Mouse (Mus musculus) T-helper 2 cell (primary cell): ENCODE measurements around the gene Hagh.

Experiments
- in situ Hi-C: fragments of 300-600 bp; cut with MboI, MseI; formaldehyde crosslinking; loops from one replicate; pipeline ENCODE4 v1.15.1; 2025; ENCODE audit warnings: high pct_unique_total_duplicates

Gene Hagh

GRCm38 (mm10) chr17:24886134-24886931 is 46.4 kb downstream of the Hagh start, which contains the start of the genes Nubp2 and Spsb3:
Gene Nubp2, minus strand, starts transcription at chr17:24886349.
Gene Spsb3, plus strand, starts transcription at chr17:24886643.
- in situ Hi-C loops = no loop called here

DNA sequence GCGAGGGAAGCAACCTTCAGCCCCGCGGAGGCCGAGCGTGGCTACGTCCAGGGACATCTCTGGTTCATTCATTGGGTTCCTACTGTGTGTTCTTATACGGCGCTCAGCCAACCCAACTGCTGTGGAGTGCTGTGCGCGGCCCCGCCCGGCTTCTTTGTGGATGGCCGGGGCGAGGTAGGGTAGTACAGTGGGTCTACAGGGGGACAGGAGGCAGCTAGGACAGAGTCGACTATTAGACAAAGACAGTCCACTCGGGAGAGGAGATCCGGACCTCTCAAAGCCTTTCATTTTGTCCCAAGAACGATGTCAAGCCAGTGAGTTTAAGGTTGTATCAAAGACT is 47.0 kb downstream of the Hagh start:
- in situ Hi-C loops = no loop called here

GRCm38 (mm10) chr17:24887291-24888080 is 47.5 kb downstream of the Hagh start:
- in situ Hi-C loops = no loop called here

DNA sequence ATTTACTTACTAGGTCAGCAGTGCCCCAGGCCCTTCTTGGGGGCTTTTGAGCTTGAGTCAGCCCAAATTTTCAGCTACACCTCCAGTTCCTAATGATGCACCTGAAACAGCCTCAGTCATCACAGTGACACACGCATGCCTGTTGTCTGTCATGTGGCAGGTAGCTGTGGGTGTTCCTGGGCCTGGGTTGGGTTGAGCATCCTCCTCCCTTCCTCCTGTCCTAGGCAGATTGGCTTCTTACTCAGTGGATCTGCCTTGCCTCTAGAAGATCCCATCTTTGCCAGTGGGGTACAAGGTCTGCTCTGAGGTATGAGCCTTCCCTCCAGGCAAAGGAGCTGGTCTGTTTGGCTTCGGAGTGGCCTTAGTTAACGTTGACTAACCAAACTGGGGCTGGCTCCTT is 48.9 kb downstream of the Hagh start:
- in situ Hi-C loops = no loop called here

DNA sequence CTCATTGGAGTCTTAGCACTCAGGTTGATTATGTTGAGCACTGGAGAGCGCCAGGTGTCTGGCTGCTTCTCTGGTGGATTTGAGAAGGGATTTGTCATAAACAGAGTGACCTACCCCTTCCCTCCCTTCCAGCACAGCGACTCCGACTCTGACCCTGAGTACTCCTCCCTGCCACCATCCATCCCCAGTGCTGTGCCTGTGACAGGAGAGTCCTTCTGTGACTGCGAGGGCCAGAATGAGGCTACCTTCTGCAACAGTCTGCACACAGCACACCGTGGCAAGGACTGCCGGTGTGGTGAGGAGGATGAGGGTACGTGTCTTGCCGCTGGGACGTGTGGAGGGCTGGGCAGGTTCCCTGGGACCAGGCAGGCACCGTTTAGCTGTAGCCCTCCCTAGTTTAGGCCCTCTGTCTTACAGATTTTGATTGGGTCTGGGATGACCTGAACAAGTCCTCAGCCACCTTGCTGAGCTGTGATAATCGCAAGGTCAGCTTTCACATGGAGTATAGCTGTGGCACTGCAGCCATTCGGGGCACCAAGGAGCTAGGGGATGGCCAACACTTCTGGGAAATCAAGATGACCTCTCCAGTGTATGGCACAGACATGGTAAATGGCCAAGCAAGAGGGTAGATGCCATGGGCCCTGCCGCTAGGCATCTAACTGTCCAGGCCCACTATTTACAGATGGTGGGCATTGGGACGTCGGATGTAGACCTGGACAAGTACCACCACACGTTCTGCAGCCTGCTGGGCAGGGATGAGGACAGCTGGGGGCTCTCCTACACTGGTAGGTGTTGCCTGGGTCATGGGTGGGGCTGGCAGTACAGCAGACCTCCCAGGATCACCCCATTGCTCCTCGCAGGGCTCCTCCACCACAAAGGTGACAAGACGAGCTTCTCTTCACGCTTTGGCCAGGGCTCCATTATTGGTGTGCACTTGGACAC is 50.5 kb downstream of the Hagh start:
- in situ Hi-C loops = no loop called here

DNA sequence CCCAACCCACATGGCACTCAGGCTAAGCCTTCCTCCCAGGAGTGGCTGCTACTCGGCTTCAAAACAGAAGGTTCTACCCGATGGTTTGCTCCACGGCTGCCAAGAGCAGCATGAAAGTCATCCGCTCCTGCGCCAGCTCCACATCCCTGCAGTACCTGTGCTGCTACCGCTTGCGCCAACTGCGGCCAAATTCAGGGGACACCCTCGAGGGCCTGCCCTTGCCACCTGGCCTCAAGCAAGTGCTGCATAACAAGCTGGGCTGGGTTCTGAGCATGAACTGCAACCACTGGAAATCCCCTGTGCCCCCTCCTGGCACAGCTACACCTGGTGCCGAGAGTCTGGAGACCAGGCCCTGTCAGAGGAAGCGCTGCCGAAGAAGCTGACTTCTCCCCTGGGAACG is 51.4 kb downstream of the Hagh start:
- in situ Hi-C loops = no loop called here

DNA sequence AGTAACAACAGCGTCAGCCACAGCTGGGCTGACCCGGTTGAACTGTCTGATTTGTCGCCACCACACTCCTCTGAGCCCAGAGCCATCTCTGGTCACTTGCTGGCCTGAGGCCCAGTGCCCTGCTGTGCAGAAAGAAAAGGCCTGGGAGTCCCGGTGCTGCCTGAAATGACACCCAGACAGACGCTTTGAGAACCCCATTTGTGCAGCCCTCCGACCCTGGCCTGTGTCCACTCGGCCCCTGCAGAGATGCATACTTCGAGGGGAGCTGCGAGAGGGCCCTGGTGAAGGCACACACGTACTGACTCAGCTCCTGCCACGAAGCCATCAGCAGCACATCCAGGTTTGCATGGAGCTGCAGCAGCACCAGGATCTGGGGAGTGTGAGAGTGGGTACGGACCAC is 52.8 kb downstream of the Hagh start:
- in situ Hi-C loops = no loop called here

GRCm38 (mm10) chr17:24893276-24893675 is 53.3 kb downstream of the Hagh start:
- in situ Hi-C loops = no loop called here

GRCm38 (mm10) chr17:24894061-24894994 is 54.4 kb downstream of the Hagh start:
- in situ Hi-C loops = no loop called here

- in situ Hi-C loops = no loop called here
These were observed 55.1 kb downstream of the Hagh start, which contains the start of the genes Eme2 and Mrps34 for GRCm38 (mm10) chr17:24894995-24895547. Gene Eme2, minus strand, starts transcription at chr17:24895087. Gene Mrps34, plus strand, starts transcription at chr17:24895116.

DNA sequence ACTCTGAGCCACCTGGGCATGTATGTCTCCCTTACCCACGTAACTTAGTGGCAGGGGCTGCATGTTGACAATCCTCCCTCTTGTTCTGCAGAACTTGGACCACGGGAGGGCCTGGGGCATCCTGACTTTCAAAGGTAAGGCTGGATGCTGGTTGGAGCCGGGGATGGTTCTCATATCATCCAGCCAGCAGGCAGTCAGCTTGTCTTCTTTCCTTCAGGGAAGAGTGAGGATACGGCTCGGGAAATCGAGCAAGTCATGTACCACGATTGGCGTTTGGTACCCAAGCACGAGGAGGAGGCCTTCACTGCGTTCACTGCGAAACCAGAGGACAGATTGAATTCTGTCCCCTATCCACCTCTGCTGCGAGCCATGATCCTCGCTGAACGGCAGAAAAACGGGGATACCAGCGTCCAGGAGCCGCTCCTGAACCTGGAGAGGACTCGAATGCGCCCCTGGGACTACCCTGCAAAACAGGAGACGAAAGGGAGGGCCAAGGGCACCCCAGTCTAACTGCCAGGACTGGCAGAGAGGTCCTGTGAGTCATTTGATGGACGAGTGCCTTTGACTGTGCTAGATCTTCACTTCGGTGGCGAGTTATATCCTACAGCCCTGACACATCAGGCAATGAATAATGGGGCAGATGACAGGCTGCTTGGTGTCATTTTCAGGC is 55.8 kb downstream of the Hagh start:
- in situ Hi-C loops = no loop called here

DNA sequence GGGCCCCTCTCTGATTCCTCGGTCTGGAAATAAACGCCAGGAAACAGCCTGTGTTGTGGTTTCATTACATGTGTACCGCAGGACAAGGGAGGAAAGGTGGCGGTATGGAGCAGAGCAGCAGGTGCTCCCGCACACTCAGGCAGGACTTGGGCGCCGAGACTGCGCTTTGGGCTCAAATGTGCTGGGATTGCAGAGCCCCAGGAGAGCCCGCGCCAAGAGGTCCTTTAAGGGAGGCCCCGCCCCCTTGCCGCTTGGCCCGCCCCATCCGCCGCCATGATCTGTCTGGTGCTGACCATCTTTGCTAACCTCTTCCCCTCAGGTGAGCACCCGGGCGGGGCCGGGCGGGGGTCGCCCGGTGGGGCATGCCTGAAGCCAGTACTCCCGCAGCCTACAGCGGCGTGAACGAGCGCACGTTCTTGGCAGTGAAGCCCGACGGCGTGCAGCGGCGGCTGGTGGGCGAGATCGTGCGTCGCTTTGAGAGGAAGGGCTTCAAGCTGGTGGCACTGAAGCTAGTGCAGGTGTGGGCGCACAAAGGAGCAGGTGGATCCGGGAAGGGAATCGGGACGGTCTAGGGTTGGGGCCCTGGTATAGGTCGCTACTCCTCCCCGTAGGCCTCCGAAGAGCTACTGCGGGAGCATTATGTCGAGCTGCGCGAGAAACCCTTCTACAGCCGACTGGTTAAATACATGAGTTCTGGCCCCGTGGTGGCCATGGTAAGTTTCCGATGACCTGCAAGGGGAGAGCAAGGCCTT is 56.5 kb downstream of the Hagh start, which contains the start of gene Nme3:
Gene Nme3 (plus strand): TSS at position 260 of the 752 bp plus-strand sequence.
- in situ Hi-C loops = no loop called here

DNA sequence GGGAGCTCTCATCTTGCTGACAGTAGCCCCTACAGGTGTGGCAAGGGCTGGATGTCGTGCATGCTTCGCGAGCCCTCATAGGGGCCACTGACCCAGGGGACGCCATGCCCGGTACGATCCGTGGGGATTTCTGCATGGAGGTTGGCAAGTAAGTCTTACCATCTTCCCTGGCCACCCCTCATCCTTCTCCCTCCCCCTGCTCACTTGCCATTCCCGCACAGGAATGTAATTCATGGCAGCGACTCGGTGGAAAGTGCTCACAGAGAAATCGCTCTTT is 57.0 kb downstream of the Hagh start:
- in situ Hi-C loops = no loop called here

- in situ Hi-C loops = no loop called here
These were observed 57.7 kb downstream of the Hagh start for GRCm38 (mm10) chr17:24897600-24897999.

GRCm38 (mm10) chr17:24898041-24898854 is 58.3 kb downstream of the Hagh start:
- in situ Hi-C loops = no loop called here

DNA sequence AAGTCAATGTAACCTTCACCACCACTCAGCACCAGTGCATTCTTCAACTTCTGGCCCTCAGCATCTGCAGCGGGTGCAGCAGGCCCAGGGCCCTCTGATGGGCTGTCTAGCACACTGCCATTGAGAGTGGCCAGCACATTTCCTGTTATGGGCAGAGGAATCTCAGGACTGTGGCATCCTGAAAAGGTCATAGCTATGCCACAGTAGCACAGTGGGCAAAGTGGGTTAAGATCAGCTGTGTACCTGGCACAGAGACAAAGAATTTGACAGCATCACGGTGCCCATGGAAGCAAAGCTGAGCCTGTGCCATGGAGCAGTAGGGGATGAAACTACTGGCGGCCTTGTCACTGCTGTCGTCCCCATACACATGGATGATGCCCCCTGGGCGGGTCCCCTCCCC is 59.2 kb downstream of the Hagh start:
- in situ Hi-C loops = no loop called here

- in situ Hi-C loops = no loop called here
These were observed 60.1 kb downstream of the Hagh start for GRCm38 (mm10) chr17:24900014-24900413.

DNA sequence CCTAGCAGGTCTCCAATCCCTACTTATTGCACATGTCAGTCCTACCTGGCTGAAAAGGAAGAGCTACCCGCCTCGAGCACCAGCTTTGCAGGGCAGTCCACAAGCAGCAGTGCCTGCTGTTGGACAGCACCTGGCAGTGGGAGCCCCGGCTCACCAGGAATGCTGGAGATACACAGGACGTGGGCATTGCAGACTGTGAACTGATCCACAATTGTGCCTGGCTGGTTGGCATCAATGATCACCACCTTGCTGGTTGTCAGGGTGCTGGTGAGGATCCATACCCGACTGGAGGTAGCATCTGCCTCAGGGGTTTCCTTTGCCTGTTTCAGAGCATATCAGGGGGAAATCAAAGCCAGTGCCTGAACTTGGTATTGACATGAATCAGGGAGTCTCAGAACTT is 62.2 kb downstream of the Hagh start:
- in situ Hi-C loops = no loop called here
